Mouse (Mus musculus) brain, embryonic 14.5 days (tissue): Measurements from ENCODE around the gene Cd47.

Source experiments
- CTCF ChIP-seq: fragments of 200-500 bp; IDR thresholded peaks from 2 replicates; pipeline ENCODE4 v1.5.1; 2012; ENCODE audit warnings: inconsistent platforms, mild to moderate bottlenecking, moderate library complexity, borderline replicate concordance; ENCODE audit not compliant: insufficient read depth, insufficient read length; ENCODE audit errors: extremely low read depth
- POLR2A ChIP-seq: fragments of 200-500 bp; IDR thresholded peaks from 2 replicates; pipeline ENCODE4 v1.6.1; 2012; ENCODE audit warnings: mild to moderate bottlenecking, inconsistent platforms, borderline replicate concordance; ENCODE audit not compliant: poor library complexity, insufficient read depth, insufficient read length, severe bottlenecking; ENCODE audit errors: extremely low read depth

DNA sequence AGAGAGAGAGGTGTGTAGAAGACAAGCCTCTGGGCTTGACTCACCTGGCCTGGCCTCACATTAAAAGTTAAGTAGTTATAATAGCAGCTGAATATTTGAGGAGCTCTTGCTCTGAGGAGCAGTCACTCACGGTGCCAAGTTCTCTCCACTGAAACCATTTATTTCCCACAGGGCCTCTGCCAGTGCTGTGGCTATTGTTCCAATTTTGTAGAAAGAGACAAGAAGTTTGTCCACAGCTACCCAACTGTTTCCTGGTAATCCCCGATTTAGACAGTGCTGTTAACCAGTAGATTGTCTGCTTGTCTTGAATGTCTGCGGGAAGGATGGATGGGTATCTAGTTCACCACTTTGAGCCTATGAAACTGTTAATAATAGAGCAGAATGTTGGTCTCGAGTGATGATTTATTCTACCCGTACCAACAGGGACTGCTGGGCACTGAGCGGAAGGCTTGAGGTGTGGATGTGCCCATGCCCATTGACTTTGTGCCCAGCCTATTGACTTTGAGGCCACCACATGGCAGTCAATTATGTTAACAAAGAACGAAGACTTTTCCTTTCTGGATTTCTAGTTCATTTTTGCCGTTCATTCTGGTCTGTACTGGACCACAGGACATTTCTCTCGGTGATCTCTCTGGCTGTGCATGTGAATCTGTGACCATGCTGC, 86.2 kb downstream of the Cd47 start:
- TF ChIP-seq CTCF (no peak), POLR2A (no peak)
